Mouse (Mus musculus) thymus, postnatal 0 days (tissue): ENCODE results near the gene Epn2. TPM values are rescaled to one million over a fixed set of nuclear protein-coding genes. Genes with fewer than 3 reads are reported as not detected.
A peak's percentile ranks its signal among the peaks of the same experiment; 100 is the strongest.

Source experiments
- DNase-seq: peaks from one replicate; pipeline ENCODE4 v3.0.0-alpha.2; 2015; ENCODE audit warnings: low spot score
- polyA plus RNA-seq: library from polyadenylated mRNA; unstranded; fragments of >200 nt; fragmentation: Nextera tagmentation; extraction: Ambion mirVana; gene quantifications from 2 replicates; pipeline ENCODE4 v1.2.1, GENCODE M21; 2015

Epn2 gene
- polyA plus RNA-seq, 1 experiment from 2014 or later, result 4.6 TPM

DNA sequence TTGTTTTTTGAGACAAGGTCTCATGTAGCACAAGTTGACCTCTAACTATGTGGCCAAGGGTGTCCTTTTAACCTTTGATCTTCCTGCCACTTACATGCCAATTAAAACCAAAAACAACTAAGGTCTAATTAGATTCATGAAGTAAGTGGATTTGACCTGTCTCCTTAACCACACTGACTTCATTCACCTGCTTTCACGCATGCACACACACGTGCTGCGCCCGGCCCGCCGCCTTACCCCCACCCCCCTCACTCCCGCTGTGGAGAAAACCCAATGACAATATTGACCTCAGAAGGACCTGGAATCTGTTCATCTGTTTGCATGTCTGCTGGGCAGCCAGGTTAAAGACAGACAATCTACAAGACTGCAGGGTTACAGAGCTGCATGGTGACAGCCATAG lies 38.8 kb downstream of the Epn2 start:
- no peak for DNase-seq

DNA sequence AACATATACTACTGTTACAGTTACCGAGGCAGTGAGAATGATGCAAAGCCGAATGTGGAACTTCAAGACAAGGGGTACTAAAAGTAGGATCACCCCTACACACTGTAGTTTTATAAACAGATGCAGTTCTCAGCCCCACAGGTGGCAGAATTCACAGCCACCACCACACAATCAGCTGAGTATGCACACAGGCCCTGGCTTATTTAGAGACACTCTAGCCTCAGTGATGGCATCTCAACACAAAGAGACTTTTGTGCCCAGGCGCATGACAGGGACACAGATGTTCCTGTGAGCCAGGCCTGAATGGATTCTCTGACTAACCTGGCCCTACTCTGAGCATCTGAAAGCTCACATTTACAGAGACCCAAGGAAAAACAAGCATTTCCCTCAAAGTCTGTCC lies 42.1 kb downstream of the Epn2 start:
- DNase-seq, result no peak

DNA sequence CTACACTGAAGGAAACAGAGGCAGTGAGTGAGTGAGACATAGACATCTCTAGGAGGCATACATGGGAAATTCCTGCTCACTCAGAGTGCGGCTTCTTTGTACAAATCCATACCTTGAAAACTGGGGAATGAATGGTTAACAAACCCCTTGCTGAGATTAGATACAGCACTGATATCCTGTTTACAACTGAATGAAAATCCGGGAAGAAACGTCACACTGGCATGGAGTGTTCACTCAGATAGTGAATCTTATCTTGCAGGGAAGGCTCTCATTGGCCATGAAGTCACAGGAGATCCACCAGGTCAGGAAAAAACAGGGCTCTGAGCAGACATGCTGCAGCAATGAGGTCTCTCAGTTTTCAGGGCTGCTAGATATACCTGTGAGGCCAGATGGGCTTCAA lies 42.5 kb downstream of the Epn2 start:
- no peak for DNase-seq

DNA sequence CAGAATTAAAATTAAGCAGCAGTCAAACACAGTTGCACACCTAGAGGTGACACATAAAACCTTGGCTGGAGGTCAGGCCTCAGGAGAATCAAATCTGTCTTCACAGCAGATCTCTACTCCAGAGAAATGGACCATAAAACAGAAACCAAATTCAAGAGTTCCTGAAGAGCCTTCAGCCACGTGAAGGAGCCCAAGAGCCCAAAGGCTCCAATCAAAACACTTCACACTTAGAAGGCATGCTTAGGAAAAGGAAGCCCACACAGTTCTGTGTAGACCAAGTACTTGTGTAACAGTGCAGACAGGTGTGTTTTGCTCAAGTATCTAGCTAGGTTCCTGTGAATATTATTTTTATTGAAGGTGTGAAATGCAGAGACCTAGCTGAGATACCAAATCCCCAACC lies 44.0 kb downstream of the Epn2 start:
- DNase-seq, result no peak

DNA sequence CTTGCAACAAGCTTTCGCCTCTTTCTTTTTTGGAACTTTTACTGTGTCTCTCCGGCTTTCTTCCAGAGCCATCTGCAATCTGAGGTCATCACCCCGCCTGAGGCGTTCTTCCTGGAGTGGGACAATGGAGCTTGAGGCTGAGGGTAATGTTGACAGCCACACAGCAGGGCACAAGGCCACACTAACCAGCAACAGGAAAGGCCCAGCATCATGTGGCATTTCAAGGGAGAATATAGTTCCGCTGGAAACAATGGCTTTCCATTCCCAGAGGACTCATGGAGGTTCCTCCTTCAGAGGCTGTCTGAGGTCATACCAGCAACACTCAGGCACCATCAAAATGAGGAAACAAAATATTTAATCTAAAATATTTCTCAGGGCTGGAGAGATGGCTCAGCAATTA lies 45.9 kb downstream of the Epn2 start:
- no peak for DNase-seq

DNA sequence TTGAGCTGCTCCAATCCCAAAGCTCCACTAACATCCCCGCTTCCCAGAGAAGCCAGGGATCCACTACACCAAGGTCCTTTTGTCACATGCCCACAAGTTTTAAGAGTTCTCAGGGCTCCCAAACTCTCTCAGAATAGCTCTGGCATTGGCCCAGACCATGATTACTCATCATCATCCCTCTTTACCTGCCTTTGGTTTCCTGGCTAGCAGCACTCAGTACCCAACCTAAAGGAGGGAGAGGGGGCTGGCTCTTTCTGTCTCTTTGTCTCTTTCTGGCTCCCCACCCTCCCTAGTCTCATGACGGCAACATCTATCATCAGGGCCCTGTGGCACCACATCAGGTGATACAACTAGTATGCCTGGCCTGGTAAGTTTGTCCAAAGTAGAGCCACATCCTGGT lies 46.7 kb downstream of the Epn2 start:
- no peak for DNase-seq

DNA sequence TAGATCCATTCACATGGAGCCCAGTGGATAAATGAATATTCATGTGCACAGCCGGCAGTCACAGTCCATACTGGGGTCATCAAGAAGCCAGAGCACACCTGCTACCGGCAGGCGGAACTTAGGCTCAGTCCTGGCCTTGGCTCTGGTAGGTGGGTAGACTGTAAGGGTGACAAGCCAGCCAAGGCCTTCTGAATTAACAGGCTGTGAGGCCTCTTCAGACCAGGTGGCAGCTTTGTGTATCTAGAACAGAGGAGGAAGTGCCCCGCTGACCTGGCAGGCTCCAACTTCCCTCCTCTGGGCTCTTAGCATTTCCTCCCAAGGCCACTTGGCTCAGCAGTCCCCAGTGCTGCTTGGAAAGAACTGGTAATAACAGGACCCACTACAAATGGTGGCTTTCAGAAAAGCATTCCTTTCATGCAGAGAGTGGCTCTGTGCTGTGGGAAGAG lies 50.2 kb downstream of the Epn2 start:
- no peak for DNase-seq

DNA sequence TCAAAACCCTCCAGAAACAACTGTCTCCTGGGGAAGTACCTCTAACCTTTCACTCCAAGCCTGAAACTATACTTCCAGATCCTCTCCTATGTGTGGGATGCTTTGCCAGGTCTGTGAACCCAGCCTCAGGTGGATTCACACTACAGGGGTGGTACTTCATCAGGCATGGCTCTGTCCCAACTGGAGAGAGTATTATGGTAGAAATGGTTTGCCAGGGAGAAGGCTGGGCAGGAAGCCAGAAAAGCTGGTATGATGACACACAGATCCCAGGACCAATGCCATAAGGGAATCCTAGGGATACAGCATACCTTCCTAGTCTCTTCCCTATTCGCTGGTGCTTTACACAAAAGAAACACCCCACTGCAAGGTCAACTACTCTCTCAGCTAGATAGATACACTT lies 52.6 kb downstream of the Epn2 start:
- no peak for DNase-seq

DNA sequence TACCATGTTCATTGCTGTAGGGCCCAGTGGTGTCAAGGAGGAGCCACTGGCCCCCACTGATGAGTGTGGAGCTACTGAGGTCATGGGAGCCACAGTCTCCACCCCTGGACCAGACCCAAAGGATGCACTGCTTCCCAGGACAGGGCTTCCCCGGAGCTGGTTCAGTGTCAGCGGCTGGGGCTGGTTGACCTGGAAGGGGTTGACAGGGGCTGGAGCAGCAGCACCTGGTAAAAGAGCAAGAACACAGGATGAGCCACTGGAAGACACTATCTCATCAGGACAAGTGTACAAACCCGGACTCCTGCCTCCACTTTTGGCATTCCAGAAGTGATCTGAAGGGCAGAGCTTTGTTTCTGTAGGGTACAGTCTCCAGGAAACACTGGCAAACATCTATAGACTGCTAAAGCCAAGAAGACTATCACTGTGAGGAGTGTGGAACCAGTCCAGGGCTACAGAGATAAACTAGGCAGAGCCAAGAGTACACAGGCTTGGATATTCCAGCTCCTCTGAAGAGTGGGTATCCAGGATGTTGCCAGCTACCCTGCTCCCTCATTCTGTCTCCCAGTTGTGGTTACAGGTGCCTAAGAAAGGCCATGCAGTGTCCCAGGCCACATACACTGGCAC lies 59.9 kb downstream of the Epn2 start:
- DNase-seq, result no peak

DNA sequence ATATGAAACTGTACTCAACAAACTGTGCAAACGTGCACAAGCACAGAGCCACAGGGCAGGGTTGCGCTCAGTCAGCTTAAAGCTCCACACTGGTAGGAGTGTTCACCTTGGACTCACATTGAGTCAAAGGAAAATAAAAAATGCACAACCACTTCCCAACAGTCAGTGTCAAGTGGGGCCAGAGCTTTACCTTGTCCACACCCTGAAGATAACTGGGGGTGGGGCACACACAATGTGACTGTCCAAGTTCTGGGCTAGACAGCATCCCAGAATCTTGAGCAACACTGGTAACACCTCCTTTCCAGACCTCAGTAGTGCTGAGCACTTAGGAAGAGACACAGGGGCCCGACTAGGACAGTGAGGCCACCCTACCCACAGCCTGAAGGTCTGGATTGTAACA lies 60.6 kb downstream of the Epn2 start:
- DNase-seq, result no peak

DNA sequence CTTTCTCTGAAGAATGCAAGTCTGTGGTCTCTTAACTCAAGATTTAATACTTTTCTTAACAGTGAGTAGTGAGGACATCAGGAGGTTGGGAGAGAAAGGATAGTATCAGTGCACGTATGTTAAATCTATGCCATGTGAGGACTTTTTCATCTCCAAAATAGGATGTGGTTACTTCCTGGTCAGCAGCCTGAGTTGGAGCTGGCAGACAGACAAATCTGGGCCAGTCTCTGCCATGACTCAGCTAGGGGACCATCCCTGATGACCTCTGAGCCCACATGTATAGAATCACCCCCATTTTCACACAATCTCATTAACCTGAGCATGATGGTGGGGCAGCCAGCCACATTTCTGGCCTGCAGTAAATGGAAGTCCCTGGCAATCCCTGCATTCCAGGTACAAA lies 61.5 kb downstream of the Epn2 start:
- DNase-seq, result no peak

DNA sequence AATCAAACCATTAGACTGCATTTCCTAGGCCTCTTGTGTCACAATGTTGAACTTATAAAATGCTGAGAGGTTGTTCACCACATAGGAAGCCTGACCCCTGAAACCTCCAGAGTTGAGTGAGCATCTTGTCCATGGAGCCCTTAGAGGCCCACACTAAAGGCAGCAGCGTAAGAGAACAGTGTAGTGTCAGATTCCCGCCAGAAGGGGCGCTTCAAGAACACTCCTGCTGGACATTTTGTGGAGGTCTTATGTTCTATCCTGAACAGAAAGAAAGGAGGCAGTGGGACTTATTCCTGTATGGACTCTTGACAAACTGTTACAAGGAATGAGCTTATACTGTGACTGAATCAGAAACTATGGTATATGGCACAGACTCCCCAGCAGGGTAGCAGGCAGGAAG lies 64.5 kb downstream of the Epn2 start:
- peak; percentile 32 for DNase-seq

DNA sequence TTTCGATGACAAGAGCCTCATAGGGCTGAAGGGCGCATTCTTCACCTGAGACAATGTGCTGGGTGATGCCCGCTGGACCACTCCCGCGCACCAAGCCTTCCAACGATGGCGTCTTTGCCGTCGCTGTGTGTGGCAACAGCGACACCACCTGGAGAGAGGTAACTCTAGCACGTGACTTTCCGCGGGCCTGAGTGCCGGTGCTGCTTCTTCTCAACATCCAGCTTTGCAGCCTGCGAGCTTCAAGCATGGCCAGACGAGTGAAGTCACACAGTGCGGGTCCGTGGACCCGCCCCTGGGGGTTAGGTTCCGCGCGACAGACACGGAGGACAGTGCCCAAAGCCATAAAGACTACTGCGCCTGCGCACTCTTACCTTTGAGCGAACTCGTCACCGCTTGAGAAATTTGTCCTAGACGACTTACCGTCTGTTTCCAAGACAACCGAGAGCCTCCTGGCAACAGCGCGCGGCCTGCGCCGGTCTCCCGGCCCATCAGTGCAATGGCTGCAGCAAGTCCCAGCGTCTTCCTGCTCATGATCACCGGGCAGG lies 74.7 kb downstream of the Epn2 start, which contains the start of gene B9d1:
TSS of gene B9d1 (plus strand) at position 432 of the 545 bp plus-strand sequence.
- DNase-seq, result peak; percentile 97

DNA sequence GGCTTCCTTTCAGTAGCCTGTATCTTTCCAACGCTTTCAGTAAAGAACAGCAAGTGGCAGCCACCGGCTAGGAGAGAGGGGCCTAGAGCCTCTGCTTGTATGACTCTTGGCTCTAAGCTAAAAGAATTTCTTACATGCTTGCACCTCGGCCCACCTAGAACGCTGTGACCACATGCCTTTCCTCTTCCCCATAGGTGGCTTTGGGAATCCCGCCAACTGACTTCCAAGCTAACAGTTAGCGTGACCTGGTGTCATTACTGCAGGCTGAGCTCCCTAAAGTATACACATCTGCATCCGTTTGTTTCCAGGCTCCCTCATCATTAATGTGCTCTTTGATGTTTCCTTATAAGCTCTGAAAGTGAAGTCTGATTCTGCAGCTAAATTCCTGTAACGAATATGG lies 75.6 kb downstream of the Epn2 start:
- no peak for DNase-seq

DNA sequence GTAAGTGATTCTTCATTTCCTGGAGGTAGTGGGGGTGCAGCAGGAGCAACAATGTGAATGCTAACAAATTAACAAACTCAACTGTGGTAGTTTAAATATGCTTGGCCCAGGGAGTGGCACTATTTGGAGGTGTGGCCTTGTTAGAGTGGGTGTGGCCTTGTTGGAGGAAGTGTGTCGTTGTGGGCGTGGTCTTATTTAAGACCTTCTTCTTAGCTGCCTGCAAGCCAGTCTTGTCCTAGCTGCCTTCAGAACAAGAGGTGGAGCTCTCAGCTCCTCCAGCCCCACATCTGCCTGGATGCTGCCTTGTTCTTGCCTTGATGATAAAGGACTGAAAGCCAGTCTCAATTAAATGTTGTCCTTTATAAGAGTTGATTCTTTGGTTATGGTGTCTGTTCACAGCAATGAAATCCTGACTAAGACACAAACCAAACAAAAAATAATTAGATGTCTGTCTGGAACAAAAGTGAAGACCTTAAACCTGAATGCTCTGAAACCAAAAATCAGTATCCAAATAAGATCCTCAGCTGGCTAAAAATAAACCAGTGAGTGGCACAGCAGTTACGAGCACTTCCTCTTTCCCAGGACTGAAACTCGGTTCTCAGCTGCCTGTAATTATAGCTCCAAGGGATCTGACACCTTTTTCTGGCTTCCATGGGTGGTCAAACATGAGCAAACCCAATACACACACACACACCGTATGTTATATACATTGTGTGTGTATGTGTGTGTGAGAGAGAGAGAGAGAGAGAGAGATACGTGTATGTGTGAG lies 80.6 kb downstream of the Epn2 start:
- no peak for DNase-seq

DNA sequence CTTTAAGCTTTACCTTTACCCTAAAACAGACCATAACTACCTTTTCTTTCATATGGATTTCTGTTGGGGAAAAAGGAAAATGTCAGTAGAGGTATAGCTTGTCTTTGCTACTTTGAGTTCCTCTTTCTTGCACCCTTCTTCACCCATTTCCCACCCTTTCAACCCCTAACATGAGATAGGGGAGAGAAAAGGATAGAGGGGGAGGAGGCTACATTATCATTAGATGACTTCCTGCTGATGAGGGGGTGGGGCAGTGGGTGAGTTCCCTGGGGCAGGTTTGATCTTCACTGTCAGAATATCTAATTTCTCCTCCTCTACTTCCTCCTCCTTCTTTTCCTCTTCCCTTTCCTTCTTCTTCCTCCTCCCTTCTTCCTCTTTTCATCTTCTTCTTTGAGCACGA lies 82.0 kb downstream of the Epn2 start:
- DNase-seq, result no peak

DNA sequence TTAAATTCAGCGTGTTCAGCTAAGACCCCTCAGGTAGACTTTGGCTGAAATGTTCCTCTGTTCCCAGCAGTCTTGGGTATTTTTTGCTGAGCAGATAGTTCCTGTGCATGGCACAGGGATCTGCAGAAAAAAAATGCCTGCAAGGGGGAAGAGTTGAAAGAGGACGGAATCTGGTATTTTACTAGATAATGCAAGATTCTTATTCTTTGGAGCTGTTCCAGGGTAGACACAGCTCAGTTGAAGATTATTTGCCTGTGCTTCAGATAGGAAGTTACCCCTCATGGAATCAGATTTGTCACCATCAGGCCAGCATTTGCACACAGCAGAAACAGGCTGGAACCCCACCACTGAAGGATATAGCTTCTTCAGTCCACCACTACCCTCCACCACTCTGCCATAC lies 84.0 kb downstream of the Epn2 start:
- DNase-seq, result no peak

DNA sequence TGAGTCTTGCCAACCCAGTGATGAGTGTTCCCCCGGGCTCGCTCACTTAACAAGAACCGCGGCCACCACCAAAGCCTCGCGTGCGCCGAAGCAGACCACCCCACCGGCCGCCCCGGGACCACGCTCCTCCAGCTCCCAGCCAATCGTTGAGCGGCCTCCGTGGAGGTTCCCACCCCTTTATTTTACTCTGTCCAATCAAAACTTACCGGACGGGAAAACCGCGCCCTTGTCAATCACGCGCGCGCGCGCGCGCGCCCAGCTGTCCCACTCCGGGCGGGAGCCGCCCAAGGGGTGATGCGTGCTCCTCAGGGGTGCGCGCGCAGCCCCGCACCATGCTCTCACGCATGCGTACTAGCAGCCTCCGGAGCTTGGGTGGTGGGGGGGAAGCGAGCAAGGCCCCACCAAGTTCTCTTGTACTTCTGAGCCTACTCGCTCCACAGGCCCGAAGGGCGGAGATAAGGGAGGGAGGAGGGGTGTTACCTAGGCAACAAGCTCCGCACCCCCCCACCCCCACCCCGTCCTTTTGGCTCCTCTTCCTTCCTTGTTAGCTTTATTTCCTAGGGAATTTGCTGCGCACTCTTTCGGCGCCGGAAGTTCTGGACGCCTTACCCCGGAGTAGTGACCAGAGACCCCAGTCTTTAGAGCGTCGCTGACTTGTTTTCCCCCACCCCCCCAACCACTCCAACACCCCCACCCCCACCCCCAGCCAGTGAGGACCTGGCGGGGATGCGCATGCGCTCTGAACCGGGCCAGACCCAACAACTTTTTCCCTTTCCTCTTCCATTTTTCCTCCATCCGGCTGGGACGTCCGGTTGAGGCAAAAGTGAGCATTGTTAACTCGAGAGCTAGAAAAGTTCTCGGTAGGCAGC lies 85.1 kb downstream of the Epn2 start, which contains the start of gene Mapk7:
TSS of gene Mapk7 (minus strand) at position 278 of the 869 bp plus-strand sequence.
- peak; percentile 100 for DNase-seq

DNA sequence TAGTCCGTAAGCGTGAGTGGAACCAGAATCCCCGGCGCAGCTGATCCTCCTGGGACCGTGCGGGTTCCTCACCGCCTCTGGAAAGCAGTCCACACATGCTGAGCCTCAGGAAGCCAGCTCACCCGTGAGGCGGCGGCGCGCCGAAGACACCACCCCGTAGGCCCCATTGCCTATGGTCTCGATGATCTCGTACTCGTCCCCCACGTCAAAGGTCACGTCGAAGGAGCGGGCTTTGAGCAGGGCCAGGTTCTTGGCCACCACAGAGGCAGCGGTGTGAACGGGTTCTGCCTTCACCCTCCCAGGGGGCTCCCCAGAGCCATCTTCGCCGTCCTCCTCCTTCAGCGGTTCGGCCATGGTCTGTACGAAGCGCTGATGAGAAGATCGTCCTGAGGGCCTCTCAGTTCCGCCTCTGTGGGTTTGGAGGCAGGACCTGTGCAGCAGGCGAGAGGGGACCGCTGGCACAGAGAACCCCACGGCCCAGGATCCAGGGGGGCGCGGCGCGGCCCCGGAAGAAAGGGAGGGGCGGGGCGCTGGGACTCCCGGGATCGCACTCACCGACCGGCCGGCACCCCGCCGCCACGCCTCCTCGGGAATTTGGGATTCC lies 85.9 kb downstream of the Epn2 start:
- no peak for DNase-seq

DNA sequence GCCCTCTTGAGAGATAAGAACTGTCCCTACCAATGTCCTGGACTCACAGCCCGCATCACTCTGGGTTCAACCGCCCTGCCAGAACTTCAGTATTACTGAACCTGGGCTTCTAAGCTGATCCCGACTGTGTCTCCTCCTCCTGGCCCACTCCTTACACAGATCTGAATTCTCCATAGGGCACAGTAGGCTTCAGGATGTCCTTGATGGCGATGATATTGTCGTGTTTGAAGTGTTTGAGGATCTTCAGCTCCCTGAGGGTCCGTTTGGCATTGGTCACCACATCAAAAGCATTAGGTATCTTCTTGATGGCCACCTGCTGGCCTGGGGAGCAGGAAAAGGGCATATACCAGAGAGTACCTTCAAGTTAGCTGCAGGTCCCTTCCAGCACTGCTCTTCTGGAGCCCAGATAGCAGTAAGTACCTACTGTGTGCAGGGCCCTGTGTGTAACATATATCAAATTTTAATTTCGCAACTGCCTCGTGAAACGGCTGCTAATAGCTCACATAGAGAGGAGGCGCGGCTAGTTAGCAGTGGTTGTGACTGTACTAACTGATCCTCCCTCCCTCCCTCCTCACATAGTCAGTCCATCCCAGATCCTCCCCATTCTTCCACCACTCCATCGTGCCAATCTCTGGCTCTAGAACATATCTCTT lies 86.6 kb downstream of the Epn2 start:
- no peak for DNase-seq
